Mouse (Mus musculus) kidney, adult 18-20 months (tissue): ENCODE data around the gene Adgrf1.
A peak's percentile ranks its signal among the peaks of the same experiment; 100 is the strongest.

Source experiments
- DNase-seq: peaks from one replicate; pipeline ENCODE4 v3.0.0; 2021

The Adgrf1 gene

DNA sequence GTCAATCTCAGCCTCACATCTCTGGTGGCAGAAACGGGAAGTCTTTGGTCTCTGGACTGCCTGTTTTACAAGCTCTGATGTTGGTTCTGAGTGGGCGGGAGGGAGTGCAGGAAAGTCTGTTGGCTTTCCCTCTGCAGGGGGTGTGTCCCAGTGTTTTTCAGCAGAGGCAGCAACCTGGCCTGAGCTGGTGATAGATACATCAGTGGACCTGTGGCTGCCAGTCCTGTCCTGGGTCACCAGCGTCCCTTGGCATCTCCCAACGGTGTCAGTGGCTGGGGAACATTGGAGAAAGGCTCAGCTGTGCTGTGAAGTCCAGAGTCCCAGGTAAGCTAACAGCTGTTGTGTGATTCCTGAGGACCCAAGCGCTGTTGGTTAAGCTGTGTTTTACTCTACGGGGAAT is at the start of gene Adgrf1:
Gene Adgrf1 (plus strand): TSS at position 169 of the 400 bp plus-strand sequence.
- no peak for DNase-seq

DNA sequence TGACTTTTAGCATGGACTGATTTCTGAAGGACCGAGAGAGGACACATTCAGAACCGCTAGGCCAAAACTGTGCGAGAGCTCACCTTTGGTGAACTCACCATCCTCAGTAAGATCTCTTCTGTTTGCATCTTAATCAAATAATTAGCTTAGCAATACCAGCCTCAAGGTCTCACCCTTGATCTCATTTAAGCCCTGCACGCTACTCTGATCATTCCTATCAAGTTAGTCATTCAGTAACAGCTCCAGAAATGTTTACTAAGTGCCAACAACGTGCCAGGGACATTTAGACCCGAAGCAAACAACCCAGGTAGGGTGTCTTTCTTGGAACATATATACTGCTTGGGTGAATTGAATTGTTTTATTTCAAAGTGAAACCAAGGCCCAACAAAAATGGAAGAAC is 44.0 kb upstream of the Adgrf1 start:
- DNase-seq = no peak

DNA sequence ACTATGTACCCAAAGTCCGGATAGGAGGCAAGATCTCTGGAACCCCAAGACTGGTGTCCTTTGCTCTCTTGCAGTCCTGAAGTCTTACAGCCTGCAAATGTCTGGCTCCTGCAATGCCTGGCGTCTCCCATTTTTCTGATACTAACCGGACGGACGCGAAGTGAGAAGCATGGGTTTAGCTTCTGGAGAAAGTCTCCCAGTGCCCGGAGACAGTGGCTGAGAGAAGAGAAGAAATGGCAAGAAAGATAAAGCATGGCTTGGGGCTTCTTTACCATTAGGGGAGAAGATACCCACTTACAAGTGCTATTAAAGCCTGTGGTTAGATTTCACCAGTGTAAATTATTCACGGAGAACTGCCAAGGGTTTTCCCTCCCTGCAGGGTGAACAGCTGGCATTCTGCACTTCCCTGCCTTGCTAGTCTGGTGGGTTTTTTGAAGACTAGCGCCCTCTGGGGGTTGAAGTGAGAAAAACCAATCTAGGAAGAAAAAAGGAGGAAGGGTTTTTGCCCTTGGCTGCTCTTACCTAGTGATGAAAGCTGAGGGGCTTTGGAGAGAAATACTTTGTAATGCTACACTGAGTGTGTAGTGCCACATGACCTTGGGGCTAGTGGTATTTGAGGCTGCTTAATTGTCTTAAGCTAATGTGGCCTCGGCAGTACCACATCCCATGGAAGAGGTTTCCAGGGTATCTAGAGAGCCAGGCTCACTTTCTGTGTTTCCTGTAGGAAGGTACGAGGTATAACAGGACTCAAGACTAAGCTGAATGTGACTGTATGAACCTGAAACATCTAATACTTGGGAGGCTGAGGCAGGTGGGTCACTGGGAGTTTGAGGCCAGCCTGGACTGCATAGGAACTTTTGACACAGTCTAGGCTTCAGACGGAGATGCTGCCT is 40.3 kb upstream of the Adgrf1 start:
- DNase-seq = peak; percentile 71

DNA sequence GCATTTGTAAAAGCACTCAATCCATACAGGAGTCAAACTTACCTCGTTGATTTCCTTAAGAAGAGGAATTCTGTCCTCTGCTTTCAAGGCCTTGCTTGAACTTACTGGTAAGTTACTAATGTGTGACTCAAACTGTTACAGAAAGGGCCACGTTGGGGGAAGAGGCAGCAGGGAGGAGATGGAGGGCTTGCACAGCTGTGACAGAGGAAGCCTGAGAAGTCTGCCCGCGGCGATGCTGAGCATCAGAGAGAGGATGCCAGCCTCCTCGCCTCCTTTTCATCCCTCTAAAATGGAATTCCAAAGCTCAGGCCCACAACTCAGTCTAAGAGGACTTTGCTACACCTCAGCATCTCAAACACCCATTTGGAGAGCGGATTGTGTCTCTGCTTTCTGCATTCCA is 39.3 kb upstream of the Adgrf1 start:
- no peak for DNase-seq

DNA sequence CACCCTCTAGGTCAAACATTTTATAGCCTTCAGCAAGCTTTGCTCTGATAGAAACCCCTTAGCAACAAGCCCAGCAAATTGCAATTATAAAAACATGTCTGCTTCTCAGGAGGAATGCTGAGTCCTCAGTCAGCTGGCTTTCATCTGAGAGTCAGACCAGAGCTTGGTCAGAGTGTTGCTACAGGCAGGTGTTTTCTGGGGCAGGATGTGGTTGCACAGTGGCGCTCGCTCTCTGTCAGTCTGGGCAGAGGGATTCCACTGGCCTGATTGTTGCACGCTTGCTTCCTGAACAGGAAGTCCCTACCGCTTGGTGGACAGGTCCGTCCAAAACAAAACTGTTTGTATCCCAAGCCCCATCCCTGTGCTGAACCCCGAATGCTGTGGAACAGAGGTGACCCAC is 37.4 kb upstream of the Adgrf1 start:
- DNase-seq = no peak

DNA sequence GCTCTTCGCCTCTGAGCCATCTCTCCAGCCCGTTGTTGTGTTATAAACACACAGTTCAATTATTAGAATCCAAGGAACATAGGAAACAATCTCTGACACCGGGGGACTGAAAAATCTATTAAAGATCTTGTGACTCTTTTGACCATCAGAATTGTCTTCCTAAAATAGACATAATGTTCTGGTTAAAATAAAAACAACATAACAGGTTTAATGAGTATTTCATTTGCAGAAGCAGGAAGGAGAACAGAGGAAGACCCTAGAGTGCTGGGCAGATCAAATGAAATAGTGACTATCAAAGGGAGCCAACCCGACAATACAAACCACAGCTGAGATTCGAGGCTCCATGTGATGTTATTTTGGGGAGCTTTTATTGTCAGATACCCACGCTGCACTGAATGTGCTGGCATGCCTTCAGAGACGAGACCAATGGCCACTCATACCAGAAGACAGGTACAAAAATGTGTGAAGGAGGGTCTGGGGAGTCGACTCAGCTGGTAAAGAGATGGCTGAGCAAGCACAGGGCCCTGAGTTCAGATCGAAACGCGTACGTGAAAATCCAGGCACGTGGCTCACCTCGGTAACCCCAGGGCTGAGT is 33.4 kb upstream of the Adgrf1 start:
- DNase-seq = no peak

DNA sequence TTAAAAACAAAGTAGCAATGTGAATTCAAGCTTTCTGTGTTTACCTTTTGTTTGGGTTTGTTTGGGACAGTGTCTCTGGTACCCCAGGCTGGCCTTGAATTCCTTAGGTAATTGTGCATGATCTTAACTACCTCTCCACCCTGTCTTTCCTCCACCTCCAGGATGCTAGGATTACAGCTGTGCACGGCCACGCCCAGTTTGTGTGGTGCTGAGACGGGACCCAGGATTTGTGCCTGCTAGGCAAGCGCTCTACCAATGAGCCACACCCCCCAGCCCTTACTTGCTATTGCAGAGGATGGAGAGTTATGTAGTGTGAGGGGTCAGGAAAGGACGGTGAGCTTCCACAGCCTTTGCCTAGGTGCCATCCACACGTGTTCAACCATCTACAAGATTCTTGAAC is 31.1 kb upstream of the Adgrf1 start:
- no peak for DNase-seq

DNA sequence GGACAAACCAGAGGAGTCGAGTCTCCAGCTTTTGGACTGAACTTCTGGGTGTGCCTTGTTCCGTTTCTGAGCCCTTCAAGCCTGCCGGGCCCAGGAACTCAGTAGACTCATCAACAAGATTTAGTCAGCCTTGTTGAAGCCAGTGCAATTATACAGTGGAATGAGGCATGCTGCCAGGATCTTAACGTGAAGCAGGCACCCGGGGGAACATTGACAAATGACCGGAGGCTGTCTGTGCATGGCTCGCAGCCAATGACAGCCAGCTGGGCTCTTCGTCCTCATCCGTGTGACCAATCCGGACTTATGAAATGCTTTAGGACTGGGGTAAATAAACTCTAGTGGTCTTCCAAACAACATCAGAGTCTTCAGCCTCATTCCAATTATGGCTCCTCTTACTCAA is 29.0 kb upstream of the Adgrf1 start:
- DNase-seq = peak; percentile 65

DNA sequence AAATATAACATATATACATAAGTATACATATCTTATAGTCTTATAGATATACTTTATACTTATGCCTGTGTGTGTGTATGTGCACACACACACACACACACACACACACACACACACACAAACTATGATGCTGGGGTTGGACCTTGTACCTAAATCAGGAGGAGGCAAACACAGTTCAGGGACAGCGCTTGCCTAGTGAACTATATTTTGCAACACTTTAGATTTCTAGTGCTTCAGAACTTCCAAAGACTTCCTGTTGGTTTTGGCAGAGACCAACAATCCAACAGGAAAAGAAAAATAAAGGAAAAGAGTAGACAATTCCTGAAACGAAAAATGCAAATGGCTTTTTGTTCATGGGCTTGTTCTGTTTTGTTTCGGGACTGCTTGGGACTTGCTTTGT is 27.5 kb upstream of the Adgrf1 start:
- DNase-seq = no peak

DNA sequence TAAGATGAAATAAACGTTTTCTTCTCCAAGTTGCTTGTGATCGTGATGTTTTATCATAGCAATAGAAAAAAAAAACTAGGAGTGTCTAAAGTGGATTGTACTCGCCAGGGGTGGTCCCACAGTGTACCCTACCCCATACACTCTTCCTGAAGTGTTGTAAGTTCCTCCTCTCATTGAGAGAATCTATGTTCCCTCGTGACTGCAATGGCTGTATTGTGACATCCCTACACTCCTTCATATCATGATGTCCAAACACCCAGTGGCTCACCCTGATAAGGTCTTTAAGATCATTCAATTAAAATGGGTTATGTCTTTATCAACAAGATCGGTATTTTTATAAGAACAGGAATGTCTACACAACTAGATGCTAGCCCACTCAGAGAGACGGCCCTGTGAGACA is 24.8 kb upstream of the Adgrf1 start:
- no peak for DNase-seq

DNA sequence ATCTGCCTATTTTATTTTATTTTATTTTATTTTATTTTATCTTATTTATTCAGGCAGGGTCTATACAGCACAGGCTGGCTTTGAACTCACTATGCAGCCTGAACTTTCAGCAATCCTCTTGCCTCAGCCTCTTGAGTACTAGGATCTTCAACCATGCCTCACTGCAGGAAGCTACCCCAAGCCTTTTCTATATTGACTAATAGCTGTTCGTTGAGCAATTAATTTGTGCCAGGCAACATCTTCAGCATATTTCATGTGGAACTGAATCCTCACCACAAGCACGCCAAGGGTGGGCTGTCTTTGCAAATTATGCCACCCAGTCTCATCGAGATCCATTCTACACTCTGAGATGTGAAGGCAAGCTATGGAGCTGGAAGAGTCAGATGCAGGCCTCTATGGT is 22.9 kb upstream of the Adgrf1 start:
- DNase-seq = no peak

DNA sequence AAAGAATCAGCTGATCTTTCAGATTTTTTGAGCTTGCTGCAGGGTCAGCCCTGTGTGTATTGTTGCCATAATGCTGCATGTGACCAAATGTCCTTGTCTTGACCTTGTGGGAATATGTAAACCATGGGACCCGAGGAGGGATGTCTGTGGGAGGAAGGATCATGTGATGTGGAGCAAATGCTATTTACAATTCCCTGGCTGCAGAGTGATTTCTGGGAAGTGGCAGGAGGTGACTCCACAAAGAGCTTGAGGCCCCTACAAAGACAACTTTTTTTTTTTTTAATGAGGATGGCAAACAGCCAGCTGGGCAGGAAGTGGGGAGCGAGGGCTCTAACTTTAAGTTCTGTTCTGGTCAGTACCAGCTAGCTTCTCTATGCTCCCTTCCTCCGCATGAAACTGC is 20.5 kb upstream of the Adgrf1 start:
- DNase-seq = no peak

DNA sequence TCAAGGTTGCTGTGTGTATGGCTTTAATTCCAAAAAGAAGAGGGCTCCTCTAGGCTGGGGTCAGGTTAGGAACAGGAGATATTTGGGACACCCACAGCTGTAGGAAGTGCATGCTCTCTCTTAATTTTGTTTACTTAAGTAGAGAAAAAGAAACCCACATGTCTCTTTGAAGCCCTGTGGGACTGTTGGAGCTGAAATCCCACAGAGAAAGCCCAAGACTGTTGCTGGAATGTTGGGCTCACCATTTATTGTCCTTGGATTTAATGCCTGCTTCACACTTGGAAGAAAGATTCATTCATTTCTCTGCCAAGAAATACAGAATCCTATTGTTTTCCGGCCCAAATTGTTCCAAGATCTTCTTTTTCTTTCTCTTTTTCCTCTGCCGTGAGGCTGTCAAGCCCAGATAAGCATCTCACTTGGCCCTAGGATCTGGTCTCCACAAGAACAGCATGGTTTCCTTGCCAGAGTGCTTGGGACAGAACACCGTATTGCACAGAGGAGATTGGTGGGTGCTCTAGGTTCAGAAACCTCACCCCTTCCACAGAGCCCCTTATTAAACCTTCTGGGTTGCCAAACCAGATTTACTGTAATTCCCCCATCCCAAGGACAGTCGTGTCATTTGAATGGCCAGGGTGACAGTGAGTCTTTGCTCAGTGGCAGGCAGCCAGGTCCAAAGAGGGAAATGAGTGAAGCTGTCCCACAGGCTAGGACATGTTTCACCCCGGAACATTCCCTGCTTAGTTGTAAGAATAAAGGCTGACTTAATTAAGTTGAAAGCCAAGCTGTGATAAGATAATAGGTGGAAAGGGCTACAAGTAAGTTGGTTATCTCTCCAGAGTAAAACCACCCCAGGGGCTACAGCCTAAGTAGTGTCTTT is 18.6 kb upstream of the Adgrf1 start:
- DNase-seq = no peak

DNA sequence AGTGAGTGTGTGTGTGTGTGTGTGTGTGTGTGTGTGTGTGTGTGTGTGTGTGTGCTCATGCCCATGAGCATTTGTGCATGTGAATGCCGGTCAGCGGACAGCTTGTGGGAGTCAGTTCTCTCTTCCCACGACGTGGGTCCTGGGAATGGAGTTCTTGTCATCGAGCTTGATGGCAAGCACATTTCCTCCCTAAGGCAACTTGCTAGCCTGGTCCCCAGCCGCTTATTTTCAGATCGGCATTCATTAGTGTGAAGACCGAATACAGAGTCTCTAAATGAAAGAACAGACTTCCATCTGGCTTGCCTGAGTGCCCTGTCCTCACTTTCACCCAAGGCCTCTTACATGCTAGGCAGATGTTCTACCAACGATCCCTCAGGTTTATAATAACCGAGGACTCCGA is 17.3 kb upstream of the Adgrf1 start:
- DNase-seq = no peak

DNA sequence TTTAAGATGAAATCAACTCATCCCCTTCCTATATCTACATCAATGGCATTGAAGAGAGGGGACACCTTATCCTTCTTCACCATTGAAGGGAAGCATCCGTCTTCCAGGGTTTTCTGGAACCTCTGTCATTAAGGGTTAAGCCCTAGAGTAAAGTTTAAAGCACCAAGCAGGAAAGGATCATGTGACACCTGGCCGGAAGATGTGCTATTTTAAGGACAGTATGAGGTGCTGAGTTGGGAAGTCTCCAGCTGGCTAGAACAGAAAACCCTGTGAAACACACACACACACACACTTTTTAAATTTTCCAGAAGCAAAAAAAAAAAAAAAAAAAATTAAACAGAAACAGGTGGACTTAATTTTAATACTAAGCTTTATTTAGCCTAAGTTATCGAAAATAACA is 15.9 kb upstream of the Adgrf1 start:
- DNase-seq = no peak

DNA sequence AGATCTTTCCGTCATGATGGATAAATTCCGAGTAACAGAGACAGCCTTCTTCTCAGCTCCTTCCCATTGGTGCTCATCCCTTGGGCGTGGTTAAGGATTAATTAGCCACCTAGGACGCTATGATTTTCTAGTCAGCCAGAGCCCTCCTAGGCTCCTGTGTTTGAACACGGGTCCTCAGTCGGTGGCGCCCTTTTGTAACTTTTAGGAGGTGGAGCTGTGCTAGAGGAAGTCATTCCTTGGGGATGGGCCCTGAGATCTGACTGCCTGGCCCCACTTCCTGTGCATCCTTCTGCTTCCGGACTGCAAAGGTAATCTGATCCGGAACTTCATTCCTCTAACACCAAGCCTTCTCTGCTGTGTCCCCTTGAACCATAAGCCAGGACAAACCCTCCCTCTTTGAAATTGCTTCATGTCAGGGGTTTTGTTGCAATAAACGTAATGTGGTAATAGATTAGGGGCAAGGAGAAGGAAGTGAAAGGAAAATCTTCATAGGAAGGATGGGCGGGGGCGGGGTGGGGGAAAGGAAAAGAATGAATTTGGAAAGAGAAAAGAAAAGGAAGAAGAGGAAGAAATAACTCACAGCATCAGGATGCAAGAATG is 13.5 kb upstream of the Adgrf1 start:
- no peak for DNase-seq

DNA sequence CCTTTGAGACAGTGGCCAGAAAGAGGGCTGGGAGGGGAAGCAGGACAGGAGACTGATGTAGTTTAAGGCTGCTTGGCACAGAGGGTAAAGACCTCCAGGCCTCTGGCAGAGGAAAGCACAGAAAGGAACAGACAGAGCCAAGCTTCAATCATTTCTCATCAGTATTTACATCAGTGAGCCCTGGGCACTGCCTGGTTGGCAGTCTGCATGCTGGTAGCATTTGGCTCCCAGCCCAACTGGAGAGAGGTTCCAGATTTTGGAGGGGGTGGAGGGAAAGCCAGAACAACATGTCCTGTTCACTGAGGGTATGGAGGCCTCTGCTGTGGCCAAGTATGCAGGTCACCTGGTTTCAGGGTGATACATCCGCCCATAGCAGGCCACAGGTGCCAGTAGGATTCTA is 12.4 kb upstream of the Adgrf1 start:
- DNase-seq = no peak

DNA sequence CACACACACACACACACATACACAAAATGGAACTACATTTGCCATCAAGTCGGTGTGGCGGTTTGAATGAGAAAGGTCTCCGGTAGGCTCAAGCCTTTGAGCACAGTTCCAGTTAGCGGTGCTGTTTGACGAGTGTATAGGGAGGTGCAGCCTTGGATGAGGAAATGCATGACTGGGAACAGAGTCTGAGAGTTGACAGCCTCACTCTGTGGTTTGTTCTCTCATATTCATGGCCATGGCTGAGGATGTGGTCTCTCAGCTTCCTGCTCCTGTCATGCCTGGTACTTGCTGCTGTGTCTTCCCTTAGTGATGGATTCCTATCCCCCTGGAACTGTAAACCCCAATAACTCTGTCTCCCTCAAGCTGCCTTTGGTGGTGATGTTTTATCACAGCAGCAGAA is 8.2 kb upstream of the Adgrf1 start:
- DNase-seq = no peak

DNA sequence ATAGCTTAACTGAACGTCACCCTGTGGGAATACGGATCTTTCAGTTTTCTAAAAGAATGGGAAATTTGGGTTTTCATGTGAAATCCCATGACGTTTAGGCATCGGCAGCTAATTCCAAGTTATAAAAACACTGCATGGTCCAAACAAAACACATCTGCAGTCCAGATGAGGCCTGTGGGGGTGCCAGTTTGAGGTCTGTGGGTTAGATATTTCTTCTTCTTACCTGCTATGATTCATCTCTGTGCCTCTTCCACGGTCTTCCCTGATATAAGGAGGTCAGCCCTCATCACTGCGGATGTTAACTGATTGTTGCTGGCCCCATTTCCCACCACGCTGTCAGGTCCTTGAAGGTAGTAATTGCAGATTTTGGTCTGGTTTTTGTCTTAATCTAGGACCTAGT is 5.4 kb upstream of the Adgrf1 start:
- DNase-seq = no peak

DNA sequence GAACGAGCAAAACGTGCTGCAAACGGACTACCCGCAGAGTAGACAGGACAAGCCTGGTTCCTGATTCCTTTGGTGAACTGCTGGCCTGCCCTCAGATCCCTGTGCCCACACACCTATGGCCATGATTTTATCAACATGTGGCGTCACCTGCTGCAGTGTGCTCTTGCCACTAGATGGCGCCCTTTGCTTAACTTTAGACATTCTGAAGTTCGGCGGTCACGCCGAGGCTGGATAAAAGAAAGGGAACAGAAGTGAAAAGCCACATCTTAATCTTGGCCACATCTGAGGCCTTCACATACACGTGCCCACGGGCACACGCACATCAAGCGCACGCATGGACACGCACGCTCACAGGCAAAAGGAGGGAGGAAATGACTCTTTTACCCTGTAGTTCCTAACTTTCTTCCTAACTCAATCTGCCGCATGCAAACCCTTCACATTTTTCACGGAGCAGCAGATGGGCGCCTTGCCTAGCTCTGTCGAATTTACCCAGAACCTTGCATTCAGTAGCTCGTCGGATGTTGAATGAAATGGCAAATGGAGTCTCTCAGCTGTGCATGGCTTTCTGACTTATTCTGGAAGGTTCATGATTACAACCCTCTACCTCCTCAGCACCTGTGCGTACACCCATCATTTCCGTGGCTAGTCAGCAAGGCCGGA is 4.8 kb upstream of the Adgrf1 start:
- DNase-seq = peak; percentile 79

DNA sequence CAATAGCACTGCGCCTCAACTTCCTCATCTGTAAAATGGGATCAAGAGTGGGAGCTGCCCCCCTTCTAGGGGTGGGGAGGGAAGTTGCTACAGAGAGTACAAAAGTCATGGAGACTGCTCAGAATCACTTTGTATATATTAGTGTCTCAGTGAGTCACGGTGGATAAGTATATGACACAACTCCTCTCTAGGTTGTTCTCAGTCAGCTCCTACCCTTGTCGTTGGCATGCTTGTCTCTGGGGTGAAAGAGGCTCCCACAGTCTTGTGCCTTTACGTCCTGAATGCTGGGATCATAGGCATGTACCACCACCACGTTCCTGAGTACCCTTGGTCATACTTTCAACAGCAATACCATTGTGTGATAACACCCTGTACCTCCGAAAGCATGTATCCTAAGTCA is 4.2 kb upstream of the Adgrf1 start:
- no peak for DNase-seq

DNA sequence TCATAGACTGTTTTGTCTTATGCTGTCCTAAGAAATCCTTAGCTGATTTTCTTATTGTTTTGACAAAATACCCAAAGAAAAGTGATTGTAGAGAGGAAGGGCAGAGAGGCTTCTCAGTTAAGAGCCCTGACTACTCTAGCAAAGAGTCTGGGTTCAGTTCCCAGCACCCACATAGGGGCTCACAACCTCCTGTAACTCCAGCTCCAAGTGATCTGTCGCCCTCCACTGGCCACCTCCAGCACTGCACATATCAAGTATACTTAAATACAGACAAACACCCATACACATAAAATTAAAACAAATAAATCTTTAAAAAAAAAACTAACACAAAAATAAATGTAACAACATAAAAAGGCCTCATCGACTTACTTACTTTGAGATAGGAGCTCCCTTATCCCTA is 3.5 kb upstream of the Adgrf1 start:
- no peak for DNase-seq
